Mouse (Mus musculus): ENCODE results near the gene Glcci1.

GRCm38 (mm10) chr6:8631986-8632632 is 122.7 kb downstream of the Glcci1 start:
- TF ChIP-seq CTCF (IDR thresholded peaks at IDR 0.05; ENCODE audit: control insufficient read depth, insufficient read depth, insufficient replicate concordance, low read depth, low read length) (no peak), POLR2A (IDR thresholded peaks at IDR 0.05; ENCODE audit: control insufficient read depth, low read depth, low read length) (no peak)

Measured in testis, adult 2 months (tissue).